Mouse (Mus musculus): ENCODE data around the gene Rpe65.

Gene Rpe65

DNA sequence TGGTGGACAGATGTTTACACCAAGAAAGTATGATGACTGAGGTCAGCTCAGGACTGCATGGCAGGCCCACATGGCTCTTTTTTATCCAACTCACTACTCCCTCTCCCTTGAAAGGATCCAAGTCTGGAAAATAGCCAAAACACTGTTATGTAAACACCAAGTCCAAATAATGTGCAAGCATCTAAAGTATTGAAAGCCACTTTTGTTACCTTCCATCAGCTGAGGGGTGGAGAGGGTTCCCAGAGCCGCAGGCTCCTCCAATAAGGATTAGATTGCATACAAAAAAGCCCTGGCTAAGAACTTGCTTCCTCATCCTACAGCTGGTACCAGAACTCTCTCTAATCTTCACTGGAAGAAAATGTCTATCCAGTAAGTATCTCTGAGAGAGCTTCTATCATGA, at the start of gene Rpe65:
Gene Rpe65, plus strand, starts transcription at position 301 of the 400 bp plus-strand sequence.
- no peak for DNase-seq (ENCODE audit: low read depth in 1 of 2, low spot score in 2 of 2)

DNA sequence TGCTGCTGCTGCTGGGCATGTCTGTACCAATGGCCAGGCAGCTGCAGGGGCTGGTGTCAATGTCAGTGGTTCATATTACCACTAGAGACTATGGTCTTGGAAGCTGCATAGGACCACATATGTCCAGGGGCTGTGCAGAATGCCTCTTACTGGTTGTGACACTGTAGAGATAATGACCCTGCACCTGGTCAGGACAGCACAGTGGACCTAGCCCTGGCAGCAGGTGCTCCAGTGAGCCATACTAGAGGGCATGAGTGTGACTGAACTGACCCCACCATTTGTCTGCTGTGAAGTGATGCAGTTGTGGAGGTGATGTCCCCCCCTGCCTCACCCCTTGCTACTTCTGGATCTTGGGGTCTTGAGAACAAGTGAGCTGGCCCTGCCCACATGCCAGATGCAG, 48.8 kb upstream of the Rpe65 start:
- no peak for DNase-seq (ENCODE audit: low read depth in 1 of 2, low spot score in 2 of 2)

DNA sequence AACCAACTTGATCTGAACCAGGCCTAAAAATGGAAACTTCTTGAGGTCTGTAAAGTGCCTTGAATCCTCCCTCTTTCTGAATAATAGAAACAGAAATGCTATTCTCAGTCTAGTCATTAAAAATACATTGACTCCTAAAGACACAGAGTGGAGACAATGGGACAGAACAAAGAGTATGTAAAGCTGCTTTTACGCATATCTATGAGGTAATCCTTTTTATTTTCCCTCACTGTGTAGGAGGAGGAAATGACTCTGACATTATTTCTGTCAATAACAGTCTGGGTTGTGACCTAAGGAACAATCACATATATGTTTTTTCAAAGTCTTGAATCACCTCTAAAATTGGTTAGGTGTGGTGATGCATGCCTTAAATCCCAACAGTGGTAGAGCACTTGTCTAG, 16.0 kb downstream of the Rpe65 start:
- DNase-seq (ENCODE audit: low read depth in 1 of 2, low spot score in 2 of 2): no peak

DNA sequence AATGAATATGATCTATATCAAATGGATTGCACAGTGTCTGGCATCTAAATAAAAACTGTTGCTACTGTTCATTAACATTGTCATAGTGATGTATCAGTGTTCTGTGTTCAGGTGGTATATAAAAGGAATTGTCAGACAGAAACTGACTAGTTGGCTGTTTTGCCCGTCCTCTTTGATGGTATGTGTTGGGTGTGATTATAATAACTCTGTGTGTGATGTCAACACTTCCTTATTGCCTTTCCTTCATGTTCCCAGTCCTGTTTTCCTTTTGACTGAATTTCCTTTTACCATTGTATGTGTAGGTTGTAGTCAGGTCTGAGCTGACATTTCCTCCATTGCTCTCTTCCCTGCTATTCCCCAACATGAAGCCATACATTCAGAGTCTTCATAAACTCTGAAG, 22.1 kb downstream of the Rpe65 start:
- no peak for DNase-seq (ENCODE audit: low read depth in 1 of 2, low spot score in 2 of 2)

DNA sequence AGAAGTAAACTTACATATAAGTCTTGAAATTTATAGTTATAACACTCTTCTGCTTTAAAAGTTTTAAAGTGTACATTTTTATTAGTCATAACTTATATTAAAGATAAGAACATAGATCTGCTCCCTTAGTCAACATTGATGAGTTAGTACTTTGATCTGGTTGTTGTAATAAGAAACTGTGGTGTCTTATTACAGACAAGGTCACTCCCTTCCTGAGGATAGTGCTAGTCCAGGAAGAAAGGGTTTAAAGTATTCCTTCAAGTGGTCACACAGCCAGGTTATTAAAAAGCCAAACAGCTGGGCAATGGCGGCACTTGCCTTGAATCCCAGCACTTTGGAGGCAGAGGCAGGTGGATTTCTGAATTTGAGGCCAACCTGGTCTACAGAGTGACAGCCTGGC, 25.0 kb downstream of the Rpe65 start:
- no peak for DNase-seq (ENCODE audit: low read depth in 1 of 2, low spot score in 2 of 2)

DNA sequence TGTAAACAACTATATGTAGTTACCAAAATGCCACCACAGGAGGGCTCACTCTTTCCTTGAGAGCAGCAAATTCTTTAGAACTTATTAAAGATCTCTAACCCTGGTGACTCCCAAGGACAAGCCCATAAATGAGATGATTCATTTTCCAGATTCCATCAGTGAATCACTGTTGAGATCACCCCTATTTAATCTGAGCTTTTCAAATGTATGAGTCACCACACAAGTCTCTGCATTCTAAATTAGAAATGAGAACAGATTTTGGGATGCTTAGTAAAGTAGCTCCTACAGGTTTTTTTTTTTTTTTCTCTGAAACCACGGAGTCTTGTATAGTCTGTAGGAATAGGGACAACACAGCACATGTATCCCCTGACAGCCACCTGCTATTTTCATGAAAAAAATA, 61.8 kb downstream of the Rpe65 start:
- DNase-seq (ENCODE audit: low read depth in 1 of 2, low spot score in 2 of 2): no peak

DNA sequence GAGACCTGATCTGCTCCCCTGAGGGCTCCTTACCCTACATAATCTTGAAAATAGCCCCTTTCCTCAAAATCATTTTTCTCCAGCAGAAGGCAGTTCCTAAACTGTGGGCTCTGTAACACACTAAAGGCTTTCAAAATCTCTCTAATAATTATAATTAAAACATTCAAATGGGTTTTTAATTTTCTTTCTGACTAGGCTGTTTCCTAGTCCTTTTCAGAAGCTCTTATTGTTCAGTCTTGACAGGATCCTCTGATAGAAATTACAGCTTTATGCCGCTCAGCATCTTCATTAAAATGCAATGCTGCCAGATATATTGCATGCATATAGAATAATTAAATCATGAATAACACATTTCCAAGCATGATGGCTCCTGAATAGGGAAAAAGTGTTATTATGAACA, 64.4 kb downstream of the Rpe65 start:
- no peak for DNase-seq (ENCODE audit: low read depth in 1 of 2, low spot score in 2 of 2)
